Mouse (Mus musculus) liver, embryonic 14.5 days (tissue): ENCODE measurements around the gene Gm8439. TPM values are rescaled to one million over a fixed set of nuclear protein-coding genes. Genes with fewer than 3 reads are reported as not detected.

Experiments used
- ATAC-seq: fragments of 200-750 bp; cut with Nextera tagmentation; 2 replicates; pipeline ENCODE4 v1.8.0; 2017; ENCODE audit warnings: moderate number of reproducible peaks, mild to moderate bottlenecking, moderate library complexity; ENCODE audit not compliant: insufficient read depth
- DNase-seq, 3 experiments: peaks; one replicate each; pipeline ENCODE4 v3.0.0-alpha.2; 2012 to 2013; ENCODE audit warnings: low read depth in 3 of 3, low spot score in 3 of 3
- H3K27ac ChIP-seq: fragments of 300-500 bp; sonication (generic); 2 replicates; pipeline ENCODE4 v1.5.1; 2014; ENCODE audit warnings: moderate library complexity, mild to moderate bottlenecking, control low read depth, inconsistent platforms
- H3K27me3 ChIP-seq: fragments of 300-500 bp; sonication (generic); 2 replicates; pipeline ENCODE4 v1.6.1; 2014; ENCODE audit warnings: mild to moderate bottlenecking, low read length, moderate library complexity; ENCODE audit not compliant: control insufficient read depth, insufficient read depth
- H3K36me3 ChIP-seq: fragments of 300-500 bp; sonication (generic); replicated peaks from 2 replicates; pipeline ENCODE4 v1.6.1; 2014; ENCODE audit warnings: low read depth; ENCODE audit not compliant: control insufficient read depth, insufficient read depth
- H3K4me1 ChIP-seq, 2 experiments: fragments of 200-500 bp in 1 of 2; fragments of 300-500 bp in 1 of 2; sonication (generic) in 1 of 2; replicated peaks; 2 replicates each; pipeline ENCODE4 v1.6.1; 2012 to 2014; ENCODE audit warnings: antibody characterized with exemption in 1 of 2, inconsistent platforms in 1 of 2, low read length in 1 of 2; ENCODE audit not compliant: control insufficient read depth in 2 of 2, insufficient read depth in 2 of 2
- H3K4me2 ChIP-seq: fragments of 300-500 bp; sonication (generic); 2 replicates; pipeline ENCODE4 v1.6.1; 2014; ENCODE audit warnings: low read depth, mild to moderate bottlenecking, control low read depth, moderate library complexity
- H3K4me3 ChIP-seq, 2 experiments: fragments of 200-500 bp in 1 of 2; fragments of 300-500 bp in 1 of 2; sonication (generic) in 1 of 2; 2 replicates each; pipeline ENCODE4 v1.5.1; 2012 to 2014; ENCODE audit warnings: low read depth in 2 of 2, low read length in 2 of 2, mild to moderate bottlenecking in 2 of 2, control low read depth in 1 of 2, inconsistent platforms in 1 of 2, moderate library complexity in 1 of 2; ENCODE audit not compliant: insufficient read depth in 1 of 2
- H3K9ac ChIP-seq: fragments of 300-500 bp; sonication (generic); replicated peaks from 2 replicates; pipeline ENCODE4 v1.6.1; 2014; ENCODE audit warnings: mild to moderate bottlenecking, control low read depth, moderate library complexity
- H3K9me3 ChIP-seq: fragments of 300-500 bp; sonication (generic); 2 replicates; pipeline ENCODE4 v1.6.1; 2016; ENCODE audit warnings: low read length, mixed read lengths; ENCODE audit not compliant: control insufficient read depth
- CTCF ChIP-seq: IDR thresholded peaks from 2 replicates; pipeline ENCODE4 v1.5.1; 2016; ENCODE audit warnings: antibody characterized with exemption, low read depth, control low read depth
- EP300 ChIP-seq: IDR thresholded peaks from 2 replicates; pipeline ENCODE4 v1.6.1; 2016; ENCODE audit warnings: antibody characterized with exemption, low read depth
- WGBS: fragments of 180-500 bp; shearing (Covaris S2); extraction: QIAGEN DNeasy Blood & Tissue Kit; methylation state at CpG from one replicate; pipeline ENCODE4 v1.1.7; 2014; ENCODE audit not compliant: insufficient replicate concordance; 5-methylcytosine and 5-hydroxymethylcytosine counted together
- polyA plus RNA-seq, 2 experiments: library from polyadenylated mRNA; depleted of rRNA in 1 of 2; stranded (reverse) in 1 of 2; unstranded in 1 of 2; fragments of >200 nt; fragmentation: Nextera tagmentation in 1 of 2; extraction: Ambion mirVana in 1 of 2; gene quantifications; 2 replicates each; pipeline versions ENCODE4 v1.2.1 to v1.2.3; 2012 to 2014

Gene Gm8439
- polyA plus RNA-seq, 2 experiments = not detected

DNA sequence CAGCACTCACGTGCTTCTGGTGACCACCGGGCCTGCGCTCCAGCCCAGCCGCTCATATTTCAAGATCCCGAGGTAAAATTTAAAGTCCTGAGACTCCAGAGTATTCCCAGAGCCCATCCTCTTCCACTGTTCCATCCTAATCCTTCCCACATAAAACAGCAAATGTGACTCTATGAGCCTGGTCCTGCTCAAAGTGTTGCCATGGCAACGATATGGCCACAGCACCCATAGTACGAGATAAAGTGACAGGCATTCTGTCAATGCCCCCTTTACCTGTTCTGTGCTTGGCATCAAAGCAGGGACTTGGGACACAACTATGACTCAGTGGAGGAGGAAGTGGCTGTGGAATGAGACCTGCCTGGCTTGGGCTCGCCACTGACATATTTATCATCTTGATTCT lies 67.4 kb downstream of the Gm8439 start:
- Histone ChIP-seq H3K27ac (no peak overlapping the region), H3K4me1 (no peaks in the 10 kb centered on the region), H3K4me3 (no peak overlapping the region), H3K4me2 (no peak overlapping the region), H3K27me3 (no peaks in the 10 kb centered on the region; the same call in 1 of the 2 replicates), H3K9ac (no peak overlapping the region), H3K9me3 (no peaks in the 10 kb centered on the region), H3K36me3 (no peaks in the 10 kb centered on the region)
- no peak for DNase-seq
- WGBS = 73% methylated on average over 8 of the region's 8 CpGs
- ATAC-seq = no peak
- TF ChIP-seq EP300 = no peak
- no peak for TF ChIP-seq CTCF

Other genes with a start within 250 kb of the Gm8439 start
- 11.0 and 12.5 TPM in 2 replicates for gene Scmh1, start 183.5 kb upstream of the Gm8439 start, polyA plus RNA-seq (2012; rRNA removed)
- 12.3 and 14.2 TPM in 2 replicates for gene Scmh1, start 183.5 kb upstream of the Gm8439 start, polyA plus RNA-seq (2014; fragmentation: Nextera tagmentation; extraction: Ambion mirVana)
- not detected in 2 replicates for gene Slfnl1, start 56.5 kb upstream of the Gm8439 start, polyA plus RNA-seq (2012; rRNA removed)
- gene Slfnl1, start 56.5 kb upstream of the Gm8439 start, polyA plus RNA-seq (2014; fragmentation: Nextera tagmentation; extraction: Ambion mirVana) = not detected in 2 replicates
- 13.4 and 18.9 TPM in 2 replicates for gene Ctps, start 18.5 kb upstream of the Gm8439 start, polyA plus RNA-seq (2012; rRNA removed)
- gene Ctps, start 18.5 kb upstream of the Gm8439 start, polyA plus RNA-seq (2014; fragmentation: Nextera tagmentation; extraction: Ambion mirVana) = 32.9 and 36.0 TPM in 2 replicates
- gene Cited4, start 77.8 kb downstream of the Gm8439 start, polyA plus RNA-seq (2012; rRNA removed) = 79.1 and 109 TPM in 2 replicates
- gene Cited4, start 77.8 kb downstream of the Gm8439 start, polyA plus RNA-seq (2014; fragmentation: Nextera tagmentation; extraction: Ambion mirVana) = 76.6 and 95.2 TPM in 2 replicates
- 0.06 and 0.10 TPM in 2 replicates for gene Kcnq4, start 159.9 kb downstream of the Gm8439 start, polyA plus RNA-seq (2012; rRNA removed)
- 0.08 TPM in 1 of 2 replicates, not detected in the other for gene Kcnq4, start 159.9 kb downstream of the Gm8439 start, polyA plus RNA-seq (2014; fragmentation: Nextera tagmentation; extraction: Ambion mirVana)
- 53.3 and 58.2 TPM in 2 replicates for gene Nfyc, start 242.8 kb downstream of the Gm8439 start, polyA plus RNA-seq (2012; rRNA removed)
- gene Nfyc, start 242.8 kb downstream of the Gm8439 start, polyA plus RNA-seq (2014; fragmentation: Nextera tagmentation; extraction: Ambion mirVana) = 50.6 and 50.7 TPM in 2 replicates